Mouse (Mus musculus) midbrain, embryonic 16.5 days (tissue): Measurements from ENCODE around the gene Ctnnd1. TPM values are rescaled to one million over a fixed set of nuclear protein-coding genes. Genes with fewer than 3 reads are reported as not detected.

Experiments used
- ATAC-seq: fragments of 200-750 bp; cut with Nextera tagmentation; 2 replicates; pipeline ENCODE4 v1.8.0; 2017; ENCODE audit warnings: moderate TSS enrichment
- H3K27ac ChIP-seq: fragments of 300-500 bp; sonication (generic); 2 replicates; pipeline ENCODE4 v1.5.1; 2014; ENCODE audit warnings: mild to moderate bottlenecking, low read length, mixed read lengths
- H3K27me3 ChIP-seq: fragments of 300-500 bp; sonication (generic); 2 replicates; pipeline ENCODE4 v1.6.1; 2014; ENCODE audit warnings: low read depth, low read length, mixed read lengths; ENCODE audit not compliant: control insufficient read depth, insufficient read depth
- H3K36me3 ChIP-seq: fragments of 300-500 bp; sonication (generic); 2 replicates; pipeline ENCODE4 v1.6.1; 2014; ENCODE audit warnings: mild to moderate bottlenecking, low read length, moderate library complexity, mixed read lengths; ENCODE audit not compliant: control insufficient read depth, insufficient read depth
- H3K4me1 ChIP-seq: fragments of 300-500 bp; sonication (generic); 2 replicates; pipeline ENCODE4 v1.6.1; 2014; ENCODE audit warnings: mild to moderate bottlenecking, low read length, mixed read lengths; ENCODE audit not compliant: control insufficient read depth, insufficient read depth
- H3K4me2 ChIP-seq: fragments of 300-500 bp; sonication (generic); 2 replicates; pipeline ENCODE4 v1.6.1; 2014; ENCODE audit warnings: mild to moderate bottlenecking, low read length, mixed read lengths
- H3K4me3 ChIP-seq: fragments of 300-500 bp; sonication (generic); 2 replicates; pipeline ENCODE4 v1.5.1; 2014; ENCODE audit warnings: low read depth, mild to moderate bottlenecking, low read length, moderate library complexity, mixed read lengths
- H3K9ac ChIP-seq: fragments of 300-500 bp; sonication (generic); 2 replicates; pipeline ENCODE4 v1.6.1; 2014; ENCODE audit warnings: low read depth, low read length, mixed read lengths
- H3K9me3 ChIP-seq: fragments of 300-500 bp; sonication (generic); replicated peaks from 2 replicates; pipeline ENCODE4 v1.6.1; 2014; ENCODE audit warnings: mild to moderate bottlenecking, low read length, mixed read lengths; ENCODE audit not compliant: control insufficient read depth, poor library complexity, severe bottlenecking
- WGBS: fragments of 180-500 bp; shearing (Covaris S2); extraction: QIAGEN DNeasy Blood & Tissue Kit; methylation state at CpG from one replicate; pipeline ENCODE4 v1.1.7; 2014; 5-methylcytosine and 5-hydroxymethylcytosine counted together
- polyA plus RNA-seq: library from polyadenylated mRNA; unstranded; fragments of >200 nt; fragmentation: Nextera tagmentation; extraction: Ambion mirVana; gene quantifications from 2 replicates; pipeline ENCODE4 v1.2.1, GENCODE M21; 2015

Ctnnd1 gene
- polyA plus RNA-seq: 29.9 and 30.1 TPM in 2 replicates

GRCm38 (mm10) chr2:84650464-84651195, at the start of gene Ctnnd1:
Ctnnd1 (minus strand) TSS chr2:84650765.
- peak; percentile 98 for ATAC-seq
- H3K4me3 ChIP-seq: peak within 1 kb of the TSS; percentile 74
- H3K36me3 ChIP-seq: no peaks in the 10 kb centered on the region
- H3K27me3 ChIP-seq: no peaks in the 10 kb centered on the region
- H3K9me3 ChIP-seq: no peaks in the 10 kb centered on the region
- H3K4me1 ChIP-seq: peaks cover 27% of the 10 kb centered on the region
- H3K27ac ChIP-seq: peak within 1 kb of the TSS; percentile 95
- peak within 1 kb of the TSS; percentile 79 for H3K9ac ChIP-seq
- WGBS: 0% methylated on average over 15 of the region's 15 CpGs
- peak within 1 kb of the TSS; percentile 63 for H3K4me2 ChIP-seq

DNA sequence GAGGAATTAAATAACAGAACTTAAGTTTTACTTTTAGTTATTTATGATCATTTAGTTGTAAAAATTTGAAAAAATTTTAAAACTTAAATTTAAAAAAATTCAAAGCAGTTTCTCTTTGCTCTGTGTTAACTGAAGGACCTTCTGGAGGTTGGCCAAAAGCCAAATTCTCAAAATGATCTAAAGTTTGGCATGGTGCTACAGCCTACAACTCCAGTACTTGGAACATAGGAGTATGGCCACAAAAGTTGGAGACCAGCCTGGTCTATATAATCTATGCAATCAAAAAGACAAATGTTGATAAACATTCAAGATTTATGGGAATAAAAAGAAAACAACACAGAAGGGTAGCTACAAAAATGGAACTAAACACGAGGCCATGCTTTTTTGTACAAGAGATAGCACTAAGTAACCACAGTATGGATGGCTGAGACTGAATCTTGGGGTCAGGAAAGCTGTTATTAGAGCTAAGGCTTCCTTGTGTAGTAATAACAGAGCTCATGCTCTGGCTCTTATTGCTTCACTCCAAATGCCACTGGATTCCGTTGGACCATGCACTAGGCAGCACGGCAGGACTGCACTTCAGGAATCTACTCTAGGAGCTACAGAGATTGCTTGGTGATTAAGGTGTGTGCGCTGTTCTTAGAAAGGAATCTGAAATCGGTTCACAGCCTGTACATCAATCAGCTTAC, 44.6 kb upstream of the Ctnnd1 start:
- Histone ChIP-seq H3K36me3 (peaks cover 25% of the 10 kb centered on the region), H3K4me2 (no peak overlapping the region), H3K27ac (no peak overlapping the region), H3K9me3 (no peaks in the 10 kb centered on the region), H3K4me3 (no peak overlapping the region), H3K27me3 (no peaks in the 10 kb centered on the region), H3K9ac (no peak overlapping the region), H3K4me1 (no peaks in the 10 kb centered on the region)
- WGBS: 94% methylated on average over 5 of the region's 5 CpGs
- no peak for ATAC-seq

DNA sequence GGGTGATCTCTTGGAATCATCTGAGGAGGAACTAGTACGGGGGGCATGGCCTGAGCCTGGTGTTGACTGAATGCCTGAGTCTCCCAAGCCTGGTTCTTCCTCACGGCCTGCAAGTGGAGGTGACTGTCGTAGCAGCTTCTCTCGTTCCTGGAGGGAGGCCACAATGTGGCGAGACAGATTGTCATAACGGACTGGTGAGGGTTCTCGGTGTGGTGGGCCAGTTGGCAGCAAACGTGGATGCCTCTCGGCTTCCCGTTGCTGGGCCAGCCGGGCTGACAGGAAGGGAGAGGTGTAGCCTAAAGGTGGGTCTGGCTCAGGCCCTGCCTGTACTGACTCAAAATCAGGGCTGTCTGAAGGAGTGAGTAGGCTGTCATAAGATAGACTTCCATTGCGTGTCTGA, 39.5 kb upstream of the Ctnnd1 start:
- Histone ChIP-seq H3K27me3 (no peaks in the 10 kb centered on the region), H3K36me3 (peaks cover 43% of the 10 kb centered on the region), H3K4me2 (no peak overlapping the region), H3K9me3 (no peaks in the 10 kb centered on the region), H3K4me1 (no peaks in the 10 kb centered on the region), H3K4me3 (no peak overlapping the region), H3K27ac (no peak overlapping the region), H3K9ac (no peak overlapping the region)
- WGBS: 91% methylated on average over 12 of the region's 12 CpGs
- ATAC-seq: peak; percentile 37; the same call in 1 of the 2 replicates

DNA sequence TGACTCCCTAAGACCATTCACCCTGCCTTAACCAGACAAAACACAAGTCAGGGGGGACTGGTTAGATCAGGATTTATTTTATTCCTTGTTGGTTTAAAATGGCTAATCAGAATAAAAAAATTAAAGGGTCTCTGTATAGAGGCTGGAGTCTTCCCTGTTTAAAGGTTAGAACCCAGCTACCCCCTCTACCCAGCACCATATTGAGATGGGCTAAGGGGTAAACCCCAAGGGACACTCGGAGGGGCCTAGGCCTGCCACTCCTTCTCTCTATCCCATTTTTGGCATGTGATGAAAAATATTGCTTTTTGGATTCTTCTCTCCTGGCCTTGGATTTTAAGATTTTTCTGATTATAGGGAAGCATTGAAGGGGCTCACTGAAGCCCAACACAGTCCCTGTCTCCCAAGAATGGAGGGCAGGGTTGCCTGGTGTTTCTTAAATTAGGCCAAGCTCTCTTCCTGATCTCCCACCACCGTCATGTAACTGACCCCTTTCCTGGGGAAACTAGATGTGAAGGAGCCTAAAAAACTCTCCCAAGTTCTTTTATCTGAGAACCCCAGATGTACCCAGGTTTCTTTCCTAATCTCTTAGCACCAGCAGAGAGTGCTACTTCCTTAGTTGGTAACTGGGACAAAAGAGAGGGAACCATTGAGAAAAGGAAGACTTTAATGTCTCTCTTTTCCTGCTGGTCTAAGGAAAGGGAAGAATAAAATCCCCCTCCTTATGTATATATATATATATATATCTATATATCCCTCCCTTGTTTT, 37.7 kb upstream of the Ctnnd1 start:
- 81% methylated on average over 2 of the region's 2 CpGs for WGBS
- no peaks in the 10 kb centered on the region for H3K4me1 ChIP-seq
- H3K27me3 ChIP-seq: no peaks in the 10 kb centered on the region
- no peak overlapping the region for H3K27ac ChIP-seq
- peaks cover 36% of the 10 kb centered on the region for H3K36me3 ChIP-seq
- H3K9me3 ChIP-seq: no peaks in the 10 kb centered on the region
- H3K9ac ChIP-seq: no peak overlapping the region
- H3K4me2 ChIP-seq: no peak overlapping the region
- no peak overlapping the region for H3K4me3 ChIP-seq
- ATAC-seq: no peak

GRCm38 (mm10) chr2:84682605-84683183, 32.1 kb upstream of the Ctnnd1 start:
- no peak for ATAC-seq
- Histone ChIP-seq H3K27me3 (no peaks in the 10 kb centered on the region), H3K4me1 (peaks cover 9% of the 10 kb centered on the region), H3K4me3 (no peak overlapping the region), H3K36me3 (peaks cover 6% of the 10 kb centered on the region), H3K4me2 (no peak overlapping the region), H3K9me3 (no peaks in the 10 kb centered on the region), H3K27ac (no peak overlapping the region), H3K9ac (no peak overlapping the region)
- 91% methylated on average over 6 of the region's 6 CpGs for WGBS

GRCm38 (mm10) chr2:84679016-84679415, 28.5 kb upstream of the Ctnnd1 start, which contains the start of gene Tmx2:
Tmx2 (minus strand) TSS chr2:84679140.
- no peaks in the 10 kb centered on the region for H3K9me3 ChIP-seq
- WGBS: 18% methylated on average over 8 of the region's 8 CpGs
- H3K36me3 ChIP-seq: no peaks in the 10 kb centered on the region; the same call in 1 of the 2 replicates
- ATAC-seq: no peak
- peak within 1 kb of the TSS; percentile 65 for H3K4me2 ChIP-seq
- H3K27me3 ChIP-seq: no peaks in the 10 kb centered on the region
- H3K27ac ChIP-seq: peak within 1 kb of the TSS; percentile 75
- peaks cover 21% of the 10 kb centered on the region for H3K4me1 ChIP-seq
- H3K4me3 ChIP-seq: peak within 1 kb of the TSS; percentile 98
- H3K9ac ChIP-seq: peak within 1 kb of the TSS; percentile 83

GRCm38 (mm10) chr2:84677968-84678880, 27.7 kb upstream of the Ctnnd1 start, which contains the start of the genes Gm28635 and Med19:
Gm28635 (minus strand) TSS chr2:84678041.
Med19 (plus strand) TSS chr2:84678402.
- under 1% methylated on average over 43 of the region's 44 CpGs for WGBS
- Histone ChIP-seq H3K4me1 (peaks cover 21% of the 10 kb centered on the region), H3K4me2 (peak within 1 kb of the TSS; percentile 67), H3K4me3 (peak within 1 kb of the TSS; percentile 98), H3K27ac (peak within 1 kb of the TSS; percentile 86), H3K9ac (peak within 1 kb of the TSS; percentile 83), H3K9me3 (no peaks in the 10 kb centered on the region), H3K27me3 (no peaks in the 10 kb centered on the region), H3K36me3 (no peaks in the 10 kb centered on the region; the same call in 1 of the 2 replicates)
- peak; percentile 100 for ATAC-seq
